Mouse (Mus musculus) frontal cortex, adult 2 months (tissue): ENCODE data around the gene Pdgfra. TPM values are rescaled to one million over a fixed set of nuclear protein-coding genes. Genes with fewer than 3 reads are reported as not detected.

Experiments
- DNase-seq, 2 experiments: peaks; one replicate each; pipeline ENCODE4 v3.0.0; 2022; ENCODE audit warnings: low spot score in 1 of 2; ENCODE audit errors: extremely low spot score in 1 of 2
- polyA plus RNA-seq: library from polyadenylated mRNA; depleted of rRNA; stranded (reverse); fragments of >200 nt; gene quantifications from 2 replicates; pipeline ENCODE4 v1.2.3, GENCODE M21; 2012; rRNA removed

The Pdgfra gene
- polyA plus RNA-seq, 1 experiment = 24.3 TPM

- no peak for DNase-seq
Measured at GRCm38 (mm10) chr5:75199698-75200365, 47.7 kb downstream of the Pdgfra start.

- DNase-seq = no peak
Measured at GRCm38 (mm10) chr5:75200366-75200724, 48.3 kb downstream of the Pdgfra start.

DNA sequence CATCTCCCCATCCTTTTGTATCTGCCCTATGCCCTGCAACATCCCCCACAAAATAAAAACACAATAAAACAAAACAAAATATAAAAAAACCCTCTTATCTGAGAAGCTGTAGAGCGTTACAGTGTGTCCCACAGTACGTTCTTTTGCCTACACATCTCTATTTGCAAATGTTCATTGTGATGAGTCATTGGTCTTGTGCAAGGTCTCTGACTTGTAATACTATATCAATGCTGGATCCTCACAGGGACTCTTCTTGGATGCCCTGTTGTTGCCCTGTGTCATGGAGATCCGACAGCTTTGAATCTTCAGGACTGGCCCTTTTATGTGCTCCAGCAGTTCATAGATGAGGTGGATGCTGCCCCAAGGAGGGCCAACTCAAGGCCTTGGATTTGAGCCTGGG, 55.8 kb downstream of the Pdgfra start:
- no peak for DNase-seq

DNA sequence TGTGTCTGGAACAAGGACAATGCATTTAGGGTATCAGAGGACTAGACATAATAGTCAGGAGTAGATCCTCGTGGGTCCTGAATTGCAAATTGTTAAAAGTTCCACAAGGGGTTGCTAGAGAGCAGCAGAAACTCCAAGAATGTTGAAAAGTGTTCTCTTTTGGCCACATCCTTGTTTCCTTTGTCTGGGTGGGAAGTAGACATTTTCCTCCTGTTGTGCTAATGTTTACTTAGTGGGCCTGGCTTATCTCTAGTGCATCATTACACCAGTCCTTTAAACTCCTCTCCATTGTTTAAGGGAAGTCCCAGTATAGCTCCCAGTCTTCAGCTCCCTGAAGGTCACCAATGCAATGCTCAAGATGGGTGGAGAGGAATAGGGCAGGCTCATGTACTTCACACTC, 57.9 kb downstream of the Pdgfra start:
- DNase-seq = peak in 1 of 2 experiments; percentile 57

- DNase-seq = peak in 1 of 2 experiments; percentile 49
Measured at GRCm38 (mm10) chr5:75214520-75214919, 62.4 kb downstream of the Pdgfra start.

DNA sequence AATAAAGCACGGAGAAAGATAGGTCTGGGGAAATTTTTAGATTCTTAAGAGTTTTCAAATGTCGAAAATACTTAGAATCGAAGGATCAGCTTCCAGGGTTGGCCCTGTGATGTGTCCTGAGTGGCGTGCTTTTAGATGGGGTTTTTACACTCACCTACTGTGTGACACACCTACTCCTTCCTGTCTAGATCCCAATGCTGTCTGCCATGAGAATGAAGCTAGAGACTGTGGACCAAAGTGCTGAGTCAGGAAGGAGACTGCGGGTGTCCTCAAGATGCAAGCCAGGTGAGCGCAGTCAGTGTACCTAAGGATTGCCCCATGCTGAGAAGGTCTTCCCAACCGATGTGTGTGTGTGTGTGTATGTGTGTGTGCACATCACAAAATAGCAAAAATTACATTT, 62.8 kb downstream of the Pdgfra start:
- no peak for DNase-seq

GRCm38 (mm10) chr5:75215678-75216256, 63.7 kb downstream of the Pdgfra start:
- DNase-seq = no peak

- DNase-seq = no peak
Measured at GRCm38 (mm10) chr5:75221610-75222009, 69.5 kb downstream of the Pdgfra start.

DNA sequence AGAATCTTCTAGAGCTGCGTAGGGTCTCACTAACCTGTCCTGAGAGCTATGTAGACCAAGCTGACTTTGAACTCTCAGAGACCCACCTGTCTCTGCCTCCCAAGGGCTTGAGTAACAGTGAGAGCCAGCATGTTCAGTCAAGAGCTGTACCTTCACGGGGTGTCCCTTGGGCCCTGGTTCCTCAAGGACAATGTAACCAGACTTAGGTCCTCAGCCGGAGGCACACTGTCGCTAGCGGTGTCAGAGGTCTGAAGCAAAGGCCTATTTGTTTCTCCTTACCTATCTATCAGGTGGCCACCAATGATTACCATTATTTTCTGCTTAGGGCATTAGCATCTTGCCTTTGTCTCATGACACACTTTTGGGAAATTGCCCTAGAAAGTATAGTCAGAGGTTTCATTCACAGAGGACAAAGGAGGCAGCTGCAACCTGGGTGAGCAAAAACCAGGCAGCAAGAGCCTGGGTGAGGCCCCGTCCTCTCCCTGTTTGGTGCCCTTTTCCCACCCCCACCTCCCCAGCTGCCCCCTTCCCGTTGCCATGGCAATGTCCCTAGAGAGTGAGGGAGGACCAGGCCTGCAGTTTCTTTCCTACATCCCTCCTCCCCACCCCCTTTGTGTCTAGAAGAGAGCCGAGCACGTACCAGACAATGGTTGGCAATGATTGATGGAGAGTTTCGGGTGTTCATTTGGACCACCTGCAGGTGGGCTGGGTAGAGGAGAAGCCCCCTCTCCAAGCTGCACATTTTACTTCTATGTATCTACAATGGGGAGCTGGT, 70.6 kb downstream of the Pdgfra start:
- no peak for DNase-seq

GRCm38 (mm10) chr5:75238363-75238762, 86.3 kb downstream of the Pdgfra start:
- DNase-seq = no peak

DNA sequence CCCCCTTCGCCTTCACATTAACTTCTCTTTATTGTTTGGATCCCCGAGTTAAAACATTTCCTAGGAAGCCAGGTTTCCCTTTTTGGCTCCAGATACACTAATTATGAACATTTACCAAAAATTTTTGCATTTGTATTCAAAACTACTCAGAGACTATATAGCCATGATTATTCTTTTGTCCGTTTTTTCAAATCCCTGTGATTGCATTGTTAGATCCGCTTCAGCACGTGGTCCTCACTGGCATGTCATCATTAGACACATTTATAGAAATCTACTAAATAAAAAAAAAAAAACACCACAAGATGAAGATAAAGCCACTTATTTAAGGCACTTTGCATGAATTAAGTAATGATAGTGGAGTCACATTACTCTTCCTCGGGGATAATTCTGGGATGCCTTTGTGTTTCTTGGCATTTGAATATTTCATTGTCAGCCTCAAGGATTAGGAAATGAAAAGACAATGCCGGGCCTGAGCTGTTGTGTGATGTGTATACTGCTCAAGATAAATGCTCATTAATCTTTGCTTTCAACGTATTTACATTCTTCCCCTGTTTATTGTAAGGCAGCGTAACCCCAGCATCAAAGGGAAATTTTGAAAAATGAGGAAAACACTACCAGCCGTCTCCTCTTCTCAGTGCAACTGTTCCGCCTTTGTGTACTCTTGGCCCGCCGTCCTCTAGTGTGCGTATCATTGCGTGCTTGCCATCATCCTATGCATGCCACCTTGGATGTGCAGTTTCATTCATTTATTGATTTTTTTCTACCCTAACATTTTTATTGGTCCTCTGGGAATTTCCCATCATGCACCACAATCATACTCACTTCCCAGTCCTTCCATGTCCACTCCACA, 87.1 kb downstream of the Pdgfra start:
- DNase-seq = no peak

- peak; percentile 12 to 58 for DNase-seq
Measured at GRCm38 (mm10) chr5:75247070-75247740, 95.1 kb downstream of the Pdgfra start.

Other genes with a start within 250 kb of the Pdgfra start
- gene Chic2, start 107.5 kb upstream of the Pdgfra start, polyA plus RNA-seq = 17.6 and 18.6 TPM in 2 replicates
- 0.23 and 0.48 TPM in 2 replicates for gene Gsx2, start 76.7 kb upstream of the Pdgfra start, polyA plus RNA-seq